In the genomic region with DNA sequence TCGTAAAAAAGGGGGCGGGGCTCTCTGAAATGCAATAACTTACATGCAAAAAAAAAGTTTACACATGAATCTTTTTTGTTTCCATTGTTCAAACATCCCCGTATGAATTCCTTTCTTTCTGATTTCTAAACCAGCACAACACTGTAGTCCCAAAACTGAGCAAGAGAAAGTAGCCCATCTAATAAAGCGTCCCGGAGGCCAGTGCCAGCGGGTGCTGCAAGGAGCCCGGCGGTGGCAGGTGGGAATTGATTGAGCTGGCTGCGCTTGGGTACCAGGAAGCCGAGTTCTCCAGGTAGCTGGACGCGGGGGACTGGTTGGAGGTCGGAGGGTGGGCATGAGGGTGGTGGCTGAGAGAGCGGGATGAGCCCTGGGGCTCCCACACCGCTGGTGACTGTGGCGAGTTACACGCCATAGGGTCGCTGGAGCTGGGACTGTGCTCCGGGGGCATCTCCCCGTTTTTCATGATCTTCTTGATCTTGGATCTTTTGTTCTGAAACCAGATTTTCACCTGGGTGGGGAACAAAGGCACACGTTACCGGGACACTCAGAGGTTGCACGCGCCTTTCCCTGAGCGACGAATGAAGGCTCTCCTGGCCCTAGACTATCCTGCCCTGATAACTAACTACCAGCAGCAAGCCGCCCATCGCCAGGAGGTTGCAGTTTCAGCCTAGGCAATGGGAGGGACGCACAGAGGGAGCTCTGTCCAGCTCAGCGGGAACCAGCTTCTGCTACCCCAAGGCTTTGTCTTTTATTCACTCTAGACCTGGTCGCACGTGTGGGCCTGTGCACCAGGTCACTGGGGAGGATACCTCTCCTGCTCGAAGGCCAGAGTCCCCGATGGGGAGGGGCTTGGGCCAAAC, we compare ENCODE assay signal across 13 mouse cellular contexts. TPM values are rescaled to one million over a fixed set of nuclear protein-coding genes. Genes with fewer than 3 reads are reported as not detected.
DNase-seq lines count a peak whose midpoint lies in the region; ATAC-seq and TF ChIP-seq lines count a peak whose summit lies in the region.
"Had no signal": no experiment of that assay in that cellular context is flagged by ENCODE, and none has a peak within 500 bp of the region (broad histone marks: within the 10 kb centered on the region; RNA-seq: fewer than 3 reads in every experiment).

No protein-coding gene starts in this region.

- 4% methylated on average over 34 of the region's 34 CpGs for WGBS in liver, embryonic 11.5 days
- WGBS in liver, postnatal 0 days (ENCODE audit: insufficient replicate concordance) = 3% methylated on average over 34 of the region's 34 CpGs
- WGBS in forebrain, embryonic 16.5 days = 4% methylated on average over 34 of the region's 34 CpGs
- 1% methylated on average over 34 of the region's 34 CpGs for WGBS in midbrain, embryonic 16.5 days

- H3K9ac ChIP-seq in liver, embryonic 11.5 days (ENCODE audit: low read depth, low read length) = no peak overlapping the region
- H3K9ac ChIP-seq in liver, postnatal 0 days (replicated peaks) = no peak overlapping the region
- peak overlapping the region; percentile 88 for H3K9ac ChIP-seq in forebrain, embryonic 16.5 days (replicated peaks; ENCODE audit: low read depth, low read length)
- no peak overlapping the region for H3K9ac ChIP-seq in midbrain, embryonic 16.5 days (ENCODE audit: low read depth, low read length)
- H3K9ac ChIP-seq: liver, embryonic 15.5 days had no signal

- no peak overlapping the region for H3K27ac ChIP-seq in liver, embryonic 11.5 days (ENCODE audit: low read depth, low read length)
- H3K27ac ChIP-seq in liver, postnatal 0 days (ENCODE audit: low read depth) = no peak overlapping the region
- H3K27ac ChIP-seq in forebrain, embryonic 16.5 days (ENCODE audit: low read length) = peak overlapping the region; percentile 65
- H3K27ac ChIP-seq in midbrain, embryonic 16.5 days (ENCODE audit: low read length) = 0 out of 2 replicates have a peak overlapping the region, but pooled peaks have one; percentile 26
- H3K27ac ChIP-seq: liver, embryonic 15.5 days had no signal

- H3K4me3 ChIP-seq in liver, embryonic 11.5 days (ENCODE audit: low read depth, low read length) = no peak overlapping the region
- H3K4me3 ChIP-seq in liver, postnatal 0 days (ENCODE audit: low read depth, low read length) = no peak overlapping the region
- peak overlapping the region; percentile 74 for H3K4me3 ChIP-seq in forebrain, embryonic 16.5 days (replicated peaks; ENCODE audit: low read length)
- H3K4me3 ChIP-seq in midbrain, embryonic 16.5 days (ENCODE audit: low read depth, low read length) = peak overlapping the region; percentile 46
- H3K4me3 ChIP-seq: liver, embryonic 15.5 days had no signal

- peaks cover 100% of the 10 kb centered on the region for H3K27me3 ChIP-seq in liver, embryonic 11.5 days (replicated peaks; ENCODE audit: control insufficient read depth, insufficient read depth, low read length)
- H3K27me3 ChIP-seq in liver, postnatal 0 days (ENCODE audit: insufficient read depth, low read length) = peaks cover 99% of the 10 kb centered on the region
- H3K27me3 ChIP-seq in forebrain, embryonic 16.5 days (replicated peaks; ENCODE audit: control insufficient read depth, insufficient read depth, low read length) = peaks cover 31% of the 10 kb centered on the region
- H3K27me3 ChIP-seq in midbrain, embryonic 16.5 days (ENCODE audit: control insufficient read depth, insufficient read depth, low read depth, low read length) = peaks cover 38% of the 10 kb centered on the region

- no peaks in the 10 kb centered on the region for H3K9me3 ChIP-seq in liver, embryonic 11.5 days (ENCODE audit: control insufficient read depth, low read length)
- H3K9me3 ChIP-seq in liver, postnatal 0 days (ENCODE audit: low read length) = no peaks in the 10 kb centered on the region
- H3K9me3 ChIP-seq in forebrain, embryonic 16.5 days (ENCODE audit: control insufficient read depth, low read length) = no peaks in the 10 kb centered on the region
- no peaks in the 10 kb centered on the region for H3K9me3 ChIP-seq in midbrain, embryonic 16.5 days (replicated peaks; ENCODE audit: control insufficient read depth, low read length, poor library complexity, severe bottlenecking)
- H3K9me3 ChIP-seq: liver, embryonic 15.5 days had no signal

- no peaks in the 10 kb centered on the region; the same call in 1 of the 2 replicates for H3K4me1 ChIP-seq in liver, embryonic 11.5 days (replicated peaks; ENCODE audit: control insufficient read depth, insufficient read depth, low read length)
- no peaks in the 10 kb centered on the region for H3K4me1 ChIP-seq in liver, postnatal 0 days (ENCODE audit: insufficient read depth)
- H3K4me1 ChIP-seq in forebrain, embryonic 16.5 days (replicated peaks; ENCODE audit: control insufficient read depth, insufficient read depth, low read length) = peaks cover 24% of the 10 kb centered on the region
- peaks cover 13% of the 10 kb centered on the region for H3K4me1 ChIP-seq in midbrain, embryonic 16.5 days (ENCODE audit: control insufficient read depth, insufficient read depth, low read length)
- H3K4me1 ChIP-seq: liver, embryonic 15.5 days had no signal

- TF ChIP-seq EP300 in liver, postnatal 0 days (IDR thresholded peaks at IDR 0.05; ENCODE audit: low read depth) = no peak

- no peak overlapping the region for H3K4me2 ChIP-seq in liver, embryonic 11.5 days
- no peak overlapping the region for H3K4me2 ChIP-seq in liver, postnatal 0 days (ENCODE audit: low read depth, low read length)
- H3K4me2 ChIP-seq in forebrain, embryonic 16.5 days (ENCODE audit: low read length) = peak overlapping the region; percentile 48
- H3K4me2 ChIP-seq in midbrain, embryonic 16.5 days (ENCODE audit: low read length) = peak overlapping the region; percentile 8
- H3K4me2 ChIP-seq: liver, embryonic 15.5 days had no signal

- H3K36me3 ChIP-seq in liver, embryonic 11.5 days (ENCODE audit: control insufficient read depth, insufficient read depth, low read length) = no peaks in the 10 kb centered on the region
- H3K36me3 ChIP-seq in liver, postnatal 0 days (replicated peaks; ENCODE audit: insufficient read depth, low read length) = no peaks in the 10 kb centered on the region
- no peaks in the 10 kb centered on the region for H3K36me3 ChIP-seq in forebrain, embryonic 16.5 days (ENCODE audit: control insufficient read depth, insufficient read depth)
- H3K36me3 ChIP-seq in midbrain, embryonic 16.5 days (ENCODE audit: control insufficient read depth, insufficient read depth, low read length) = no peaks in the 10 kb centered on the region
- H3K36me3 ChIP-seq: liver, embryonic 15.5 days had no signal

- DNase-seq in liver, embryonic 11.5 days (ENCODE audit: low spot score) = no peak
- no peak for DNase-seq in liver, postnatal 0 days
- DNase-seq in embryo, embryonic 9.5 days (ENCODE audit: extremely low spot score) = peak; percentile 34
- DNase-seq in spleen, adult 12 weeks (ENCODE audit: low spot score) = no peak
- no peak for DNase-seq in left cerebral cortex, adult 8-10 months (ENCODE audit: low spot score in 2 of 2)

- TF ChIP-seq CTCF in liver, postnatal 0 days (IDR thresholded peaks at IDR 0.05; ENCODE audit: low read depth) = no peak

- 0 out of 2 replicates have a peak, but pooled peaks have one; percentile 11 for ATAC-seq in liver, embryonic 11.5 days (replicated peaks; ENCODE audit: low FRiP score)
- ATAC-seq in liver, postnatal 0 days = no peak
- no peak for ATAC-seq in forebrain, embryonic 16.5 days
- no peak for ATAC-seq in midbrain, embryonic 16.5 days
- no peak for ATAC-seq in activated CD4-positive, CD25-positive, alpha-beta regulatory T cell, adult 4 months

RNA-seq across cellular contexts. Expression of gene Dlx5, which starts 3.7 kb away (rescaled TPM):
- polyA plus RNA-seq in liver, embryonic 11.5 days (2014; fragmentation: Nextera tagmentation; extraction: Ambion mirVana) = 0.88 and 1.5 TPM in 2 replicates
- polyA plus RNA-seq in liver, postnatal 0 days (2015; fragmentation: Nextera tagmentation; extraction: Ambion mirVana) = not detected in 2 replicates
- 74.3 and 75.7 TPM in 2 replicates for polyA plus RNA-seq in forebrain, embryonic 16.5 days (2015; fragmentation: Nextera tagmentation; extraction: Ambion mirVana)
- polyA plus RNA-seq in midbrain, embryonic 16.5 days (2015; fragmentation: Nextera tagmentation; extraction: Ambion mirVana) = 9.7 and 20.7 TPM in 2 replicates
- 10 to 100 TPM in 2 of 4 experiments, 1 to 10 TPM in 2; 8.9 to 11.7 (median 10.0) TPM for total RNA-seq in left cerebral cortex, adult 8-10 months (2022)
- not detected for polyA plus RNA-seq in activated CD4-positive, CD25-positive, alpha-beta regulatory T cell, adult 4 months (2017; shearing (Covaris generic))
- total RNA-seq: common myeloid progenitor, adult 5-6 weeks; MEL; neutrophil, adult 5-6 weeks had no signal
- polyA plus RNA-seq: liver, embryonic 15.5 days had no signal

RNA-seq across cellular contexts. Expression of gene Dlx6, which starts 15.1 kb away (rescaled TPM):
- polyA plus RNA-seq in liver, embryonic 11.5 days (2014; fragmentation: Nextera tagmentation; extraction: Ambion mirVana) = 0.08 TPM in 1 of 2 replicates, not detected in the other
- not detected in 2 replicates for polyA plus RNA-seq in liver, postnatal 0 days (2015; fragmentation: Nextera tagmentation; extraction: Ambion mirVana)
- 7.2 and 12.6 TPM in 2 replicates for polyA plus RNA-seq in forebrain, embryonic 16.5 days (2015; fragmentation: Nextera tagmentation; extraction: Ambion mirVana)
- 1.3 and 3.0 TPM in 2 replicates for polyA plus RNA-seq in midbrain, embryonic 16.5 days (2015; fragmentation: Nextera tagmentation; extraction: Ambion mirVana)
- 10 to 100 TPM; 22.4 to 35.7 (median 24.6) TPM for total RNA-seq in left cerebral cortex, adult 8-10 months (2022)
- polyA plus RNA-seq in activated CD4-positive, CD25-positive, alpha-beta regulatory T cell, adult 4 months (2017; shearing (Covaris generic)) = not detected
- total RNA-seq: common myeloid progenitor, adult 5-6 weeks; MEL; neutrophil, adult 5-6 weeks had no signal
- polyA plus RNA-seq: heart, embryonic 14.5 days; liver, embryonic 15.5 days had no signal

Comparison
In these comparisons a context has a peak if more than half of its experiments do, and no peak if none do; other contexts are left out.
1. H3K27ac ChIP-seq: peak in forebrain, embryonic 16.5 days (single experiment) and midbrain, embryonic 16.5 days (single experiment); none in liver, embryonic 11.5 days (single experiment) and liver, postnatal 0 days (single experiment).
2. H3K4me2 ChIP-seq: peak in forebrain, embryonic 16.5 days (single experiment) and midbrain, embryonic 16.5 days (single experiment); none in liver, embryonic 11.5 days (single experiment) and liver, postnatal 0 days (single experiment).
3. H3K4me3 ChIP-seq: peak in forebrain, embryonic 16.5 days (single experiment) and midbrain, embryonic 16.5 days (single experiment); none in liver, embryonic 11.5 days (single experiment) and liver, postnatal 0 days (single experiment).